Comparison of ENCODE assay signal across 8 mouse cellular contexts in the genomic region with DNA sequence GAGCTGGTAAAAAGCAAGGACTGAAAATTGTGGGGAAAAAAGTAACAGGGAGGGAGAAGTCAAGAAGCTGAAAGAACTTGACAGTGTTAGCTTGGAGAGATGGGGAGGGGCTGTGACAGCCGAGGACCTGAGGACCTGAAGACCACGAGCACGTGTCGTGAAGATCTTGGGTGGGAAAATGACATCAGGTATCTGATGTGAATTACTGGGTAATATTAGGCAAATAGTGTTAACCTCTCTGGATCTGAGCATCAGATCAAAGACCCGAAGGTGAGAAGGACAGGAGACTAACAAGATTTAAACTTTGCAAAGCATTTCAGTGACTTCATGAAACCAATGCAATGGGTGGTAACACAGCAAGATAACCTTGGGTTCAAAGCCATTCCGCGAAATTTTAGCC. TPM values are rescaled to one million over a fixed set of nuclear protein-coding genes. Genes with fewer than 3 reads are reported as not detected.
DNase-seq lines count a peak whose midpoint lies in the region; ATAC-seq and TF ChIP-seq lines count a peak whose summit lies in the region.
"Had no signal": no experiment of that assay in that cellular context is flagged by ENCODE, and none has a peak within 500 bp of the region (broad histone marks: within the 10 kb centered on the region; RNA-seq: fewer than 3 reads in every experiment).

No protein-coding gene starts in this region.

- TF ChIP-seq POLR2A in limb, embryonic 14.5 days (IDR thresholded peaks at IDR 0.05; ENCODE audit: borderline replicate concordance, extremely low read depth, insufficient read depth, insufficient read length) = no peak

- whole genome bisulfite sequencing in lung, embryonic 15.5 days = 16% methylated on average over 7 of the region's 7 CpGs
- 43% methylated on average over 7 of the region's 7 CpGs for WGBS in forebrain, embryonic 13.5 days
- WGBS in limb, embryonic 14.5 days = 25% methylated on average over 7 of the region's 7 CpGs
- 21% methylated on average over 7 of the region's 7 CpGs for WGBS in stomach, embryonic 14.5 days

- no peak for ATAC-seq in lung, embryonic 15.5 days (ENCODE audit: borderline replicate concordance, extremely low read depth, low FRiP score, low TSS enrichment)
- ATAC-seq in forebrain, embryonic 13.5 days = no peak
- no peak for ATAC-seq in limb, embryonic 14.5 days (ENCODE audit: low FRiP score, low read depth)
- ATAC-seq in stomach, embryonic 14.5 days (ENCODE audit: insufficient number of reproducible peaks, insufficient read depth, low FRiP score, low read depth) = no peak
- no peak for ATAC-seq in CD4-positive, CD25-positive, alpha-beta regulatory T cell, adult 4 months

- no peaks in the 10 kb centered on the region for H3K9me3 ChIP-seq in lung, embryonic 15.5 days
- no peaks in the 10 kb centered on the region for H3K9me3 ChIP-seq in forebrain, embryonic 13.5 days (replicated peaks)
- H3K9me3 ChIP-seq in limb, embryonic 14.5 days (ENCODE audit: control insufficient read depth, low read length) = no peaks in the 10 kb centered on the region
- H3K9me3 ChIP-seq in stomach, embryonic 14.5 days (ENCODE audit: control insufficient read depth, low read depth, low read length) = no peaks in the 10 kb centered on the region

- peak overlapping the region; percentile 78 for H3K9ac ChIP-seq in lung, embryonic 15.5 days
- peak overlapping the region; percentile 93 for H3K9ac ChIP-seq in forebrain, embryonic 13.5 days
- 0 out of 2 replicates have a peak overlapping the region, but pooled peaks have one; percentile 21 for H3K9ac ChIP-seq in limb, embryonic 14.5 days (ENCODE audit: low read depth, low read length, severe bottlenecking)
- H3K9ac ChIP-seq in stomach, embryonic 14.5 days (replicated peaks; ENCODE audit: low read depth, low read length) = peak overlapping the region; percentile 84

- no peak for DNase-seq in lung, postnatal 4 days
- no peak for DNase-seq in limb, embryonic 14.5 days (ENCODE audit: low spot score)
- no peak for DNase-seq in adrenal gland, postnatal 10 days
- DNase-seq: lung, postnatal 36 days had no signal

- H3K27ac ChIP-seq in lung, embryonic 15.5 days = no peak overlapping the region
- H3K27ac ChIP-seq in forebrain, embryonic 13.5 days = no peak overlapping the region
- no peak overlapping the region for H3K27ac ChIP-seq in limb, embryonic 14.5 days (replicated peaks; ENCODE audit: low read depth, low read length)
- no peak overlapping the region for H3K27ac ChIP-seq in stomach, embryonic 14.5 days (ENCODE audit: low read length)

- H3K4me3 ChIP-seq in lung, embryonic 15.5 days = peak overlapping the region; percentile 69
- peak overlapping the region; percentile 89 for H3K4me3 ChIP-seq in forebrain, embryonic 13.5 days
- H3K4me3 ChIP-seq in limb, embryonic 14.5 days (replicated peaks; ENCODE audit: low read length) = peak overlapping the region; percentile 90
- peak overlapping the region; percentile 75 for H3K4me3 ChIP-seq in stomach, embryonic 14.5 days (ENCODE audit: low read depth, low read length)

- no peaks in the 10 kb centered on the region for H3K27me3 ChIP-seq in lung, embryonic 15.5 days
- H3K27me3 ChIP-seq in forebrain, embryonic 13.5 days = no peaks in the 10 kb centered on the region
- H3K27me3 ChIP-seq in limb, embryonic 14.5 days (ENCODE audit: control insufficient read depth, insufficient read depth, low read length) = no peaks in the 10 kb centered on the region
- no peaks in the 10 kb centered on the region for H3K27me3 ChIP-seq in stomach, embryonic 14.5 days (ENCODE audit: control insufficient read depth, insufficient read depth, low read length)

- H3K4me1 ChIP-seq in lung, embryonic 15.5 days = peaks cover 24% of the 10 kb centered on the region
- peaks cover 25% of the 10 kb centered on the region for H3K4me1 ChIP-seq in forebrain, embryonic 13.5 days
- H3K4me1 ChIP-seq in limb, embryonic 14.5 days (ENCODE audit: control insufficient read depth, insufficient read depth, low read length) = peaks cover 11% of the 10 kb centered on the region
- peaks cover 11% of the 10 kb centered on the region for H3K4me1 ChIP-seq in stomach, embryonic 14.5 days (ENCODE audit: control insufficient read depth, insufficient read depth, low read length)

- H3K4me2 ChIP-seq in lung, embryonic 15.5 days = peak overlapping the region; percentile 60
- peak overlapping the region; percentile 74 for H3K4me2 ChIP-seq in forebrain, embryonic 13.5 days
- H3K4me2 ChIP-seq in limb, embryonic 14.5 days (replicated peaks; ENCODE audit: low read depth, low read length, severe bottlenecking) = peak overlapping the region; percentile 79
- peak overlapping the region; percentile 67 for H3K4me2 ChIP-seq in stomach, embryonic 14.5 days (replicated peaks; ENCODE audit: low read depth, low read length)

- peaks cover 43% of the 10 kb centered on the region for H3K36me3 ChIP-seq in lung, embryonic 15.5 days
- H3K36me3 ChIP-seq in forebrain, embryonic 13.5 days (ENCODE audit: poor library complexity, severe bottlenecking) = peaks cover 54% of the 10 kb centered on the region
- H3K36me3 ChIP-seq in limb, embryonic 14.5 days (ENCODE audit: control insufficient read depth, insufficient read depth, low read length) = peaks cover 44% of the 10 kb centered on the region
- H3K36me3 ChIP-seq in stomach, embryonic 14.5 days (ENCODE audit: control insufficient read depth, insufficient read depth, low read length) = peaks cover 30% of the 10 kb centered on the region

RNA-seq across cellular contexts. Expression of a gene that starts 1.0 kb away (rescaled TPM):
- 20.7 and 24.2 TPM in 2 replicates for polyA plus RNA-seq in lung, embryonic 15.5 days (2015; fragmentation: Nextera tagmentation; extraction: Ambion mirVana)
- 31.8 and 34.1 TPM in 2 replicates for polyA plus RNA-seq in forebrain, embryonic 13.5 days (2015; fragmentation: Nextera tagmentation; extraction: Ambion mirVana)
- 23.7 TPM in 2 replicates for polyA plus RNA-seq in limb, embryonic 14.5 days (2012; rRNA removed)
- polyA plus RNA-seq in limb, embryonic 14.5 days (2014; fragmentation: Nextera tagmentation; extraction: Ambion mirVana) = 29.6 and 33.3 TPM in 2 replicates
- 36.0 and 37.0 TPM in 2 replicates for polyA plus RNA-seq in stomach, embryonic 14.5 days (2014; fragmentation: Nextera tagmentation; extraction: Ambion mirVana)
- 10 to 100 TPM; 11.8 to 13.6 TPM for polyA plus RNA-seq in CD4-positive, CD25-positive, alpha-beta regulatory T cell, adult 4 months (2017; shearing (Covaris generic))
- total RNA-seq in adrenal gland, postnatal 10 days (2021) = 10 to 100 TPM; 19.1 to 20.1 TPM

RNA-seq across cellular contexts. Expression of a gene that starts 1.0 kb away (rescaled TPM):
- 65.4 and 66.0 TPM in 2 replicates for polyA plus RNA-seq in lung, embryonic 15.5 days (2015; fragmentation: Nextera tagmentation; extraction: Ambion mirVana)
- polyA plus RNA-seq in forebrain, embryonic 13.5 days (2015; fragmentation: Nextera tagmentation; extraction: Ambion mirVana) = 58.6 and 64.3 TPM in 2 replicates
- 27.6 and 28.7 TPM in 2 replicates for polyA plus RNA-seq in limb, embryonic 14.5 days (2012; rRNA removed)
- 61.7 and 62.2 TPM in 2 replicates for polyA plus RNA-seq in limb, embryonic 14.5 days (2014; fragmentation: Nextera tagmentation; extraction: Ambion mirVana)
- polyA plus RNA-seq in stomach, embryonic 14.5 days (2014; fragmentation: Nextera tagmentation; extraction: Ambion mirVana) = 61.3 and 63.8 TPM in 2 replicates
- polyA plus RNA-seq in CD4-positive, CD25-positive, alpha-beta regulatory T cell, adult 4 months (2017; shearing (Covaris generic)) = 10 to 100 TPM; 50.6 to 54.3 TPM
- 10 to 100 TPM; 28.5 to 30.1 TPM for total RNA-seq in adrenal gland, postnatal 10 days (2021)

RNA-seq across cellular contexts. Expression of a gene that starts 8.8 kb away (rescaled TPM):
- 891 and 915 TPM in 2 replicates for polyA plus RNA-seq in lung, embryonic 15.5 days (2015; fragmentation: Nextera tagmentation; extraction: Ambion mirVana)
- polyA plus RNA-seq in forebrain, embryonic 13.5 days (2015; fragmentation: Nextera tagmentation; extraction: Ambion mirVana) = 965 and 999 TPM in 2 replicates
- 902 and 1,086 TPM in 2 replicates for polyA plus RNA-seq in limb, embryonic 14.5 days (2012; rRNA removed)
- 766 and 836 TPM in 2 replicates for polyA plus RNA-seq in limb, embryonic 14.5 days (2014; fragmentation: Nextera tagmentation; extraction: Ambion mirVana)
- polyA plus RNA-seq in stomach, embryonic 14.5 days (2014; fragmentation: Nextera tagmentation; extraction: Ambion mirVana) = 898 and 932 TPM in 2 replicates
- 100 to 1,000 TPM; 486 to 529 TPM for polyA plus RNA-seq in CD4-positive, CD25-positive, alpha-beta regulatory T cell, adult 4 months (2017; shearing (Covaris generic))
- 1,000 to 10,000 TPM; 1,718 to 1,856 TPM for total RNA-seq in adrenal gland, postnatal 10 days (2021)

RNA-seq across cellular contexts. Expression of a gene that starts 13.0 kb away (rescaled TPM):
- 262 and 286 TPM in 2 replicates for polyA plus RNA-seq in lung, embryonic 15.5 days (2015; fragmentation: Nextera tagmentation; extraction: Ambion mirVana)
- 255 and 263 TPM in 2 replicates for polyA plus RNA-seq in forebrain, embryonic 13.5 days (2015; fragmentation: Nextera tagmentation; extraction: Ambion mirVana)
- polyA plus RNA-seq in limb, embryonic 14.5 days (2012; rRNA removed) = 132 and 137 TPM in 2 replicates
- polyA plus RNA-seq in limb, embryonic 14.5 days (2014; fragmentation: Nextera tagmentation; extraction: Ambion mirVana) = 252 and 271 TPM in 2 replicates
- polyA plus RNA-seq in stomach, embryonic 14.5 days (2014; fragmentation: Nextera tagmentation; extraction: Ambion mirVana) = 218 and 229 TPM in 2 replicates
- polyA plus RNA-seq in CD4-positive, CD25-positive, alpha-beta regulatory T cell, adult 4 months (2017; shearing (Covaris generic)) = 10 to 100 TPM; 13.9 to 26.3 TPM
- 10 to 100 TPM; 67.1 to 70.7 TPM for total RNA-seq in adrenal gland, postnatal 10 days (2021)

RNA-seq across cellular contexts. Expression of a gene that starts 39.2 kb away (rescaled TPM):
- 1,439 and 1,513 TPM in 2 replicates for polyA plus RNA-seq in lung, embryonic 15.5 days (2015; fragmentation: Nextera tagmentation; extraction: Ambion mirVana)
- 1,571 and 1,757 TPM in 2 replicates for polyA plus RNA-seq in forebrain, embryonic 13.5 days (2015; fragmentation: Nextera tagmentation; extraction: Ambion mirVana)
- 503 and 1,052 TPM in 2 replicates for polyA plus RNA-seq in limb, embryonic 14.5 days (2012; rRNA removed)
- 1,814 and 1,833 TPM in 2 replicates for polyA plus RNA-seq in limb, embryonic 14.5 days (2014; fragmentation: Nextera tagmentation; extraction: Ambion mirVana)
- polyA plus RNA-seq in stomach, embryonic 14.5 days (2014; fragmentation: Nextera tagmentation; extraction: Ambion mirVana) = 1,629 and 1,647 TPM in 2 replicates
- 100 to 1,000 TPM; 272 to 484 TPM for polyA plus RNA-seq in CD4-positive, CD25-positive, alpha-beta regulatory T cell, adult 4 months (2017; shearing (Covaris generic))
- 100 to 1,000 TPM; 243 to 258 TPM for total RNA-seq in adrenal gland, postnatal 10 days (2021)

Comparison
In these comparisons a context has a peak if more than half of its experiments do, and no peak if none do; other contexts are left out.
1. H3K9ac ChIP-seq: peak in every context shown above with its lines; median percentile 93 in forebrain, embryonic 13.5 days; 84 in stomach, embryonic 14.5 days; 78 in lung, embryonic 15.5 days; 21 in limb, embryonic 14.5 days.